Mouse (Mus musculus) bone marrow, adult 2 months (tissue): Measurements from ENCODE around the gene Dennd2c. TPM values are rescaled to one million over a fixed set of nuclear protein-coding genes. Genes with fewer than 3 reads are reported as not detected.

ENCODE experiments used
- H3K27ac ChIP-seq: fragments of 200-500 bp; 2 replicates; pipeline ENCODE4 v1.5.1; 2012; ENCODE audit warnings: low read depth, mild to moderate bottlenecking, control low read depth, inconsistent platforms, low read length; ENCODE audit not compliant: control insufficient read depth, poor library complexity, insufficient read depth
- H3K4me1 ChIP-seq: fragments of 200-500 bp; 2 replicates; pipeline ENCODE4 v1.6.1; 2011; ENCODE audit warnings: low read length; ENCODE audit not compliant: control insufficient read depth, insufficient read depth
- H3K4me3 ChIP-seq: fragments of 200-500 bp; replicated peaks from 2 replicates; pipeline ENCODE3; 2011; ENCODE audit warnings: mild to moderate bottlenecking, low read depth, low read length, control low read depth; ENCODE audit not compliant: control insufficient read depth
- CTCF ChIP-seq: fragments of 200-500 bp; IDR thresholded peaks from 2 replicates; pipeline ENCODE4 v1.5.1; 2011; ENCODE audit warnings: low read length, control low read depth; ENCODE audit not compliant: control insufficient read depth, insufficient read depth
- POLR2A ChIP-seq: fragments of 200-500 bp; IDR thresholded peaks from 2 replicates; pipeline ENCODE4 v1.6.1; 2011; ENCODE audit warnings: low read depth, mild to moderate bottlenecking, control low read depth, low read length, borderline replicate concordance; ENCODE audit not compliant: control insufficient read depth
- WGBS: fragments of 180-500 bp; shearing (Covaris S2); methylation state at CpG from one replicate; pipeline ENCODE4 v1.1.7; 2018; 5-methylcytosine and 5-hydroxymethylcytosine counted together
- polyA plus RNA-seq: library from polyadenylated mRNA; stranded (reverse); fragments of >200 nt; gene quantifications from 2 replicates; pipeline ENCODE4 v1.2.4, GENCODE M21; 2011; ENCODE audit warnings: low replicate concordance; ENCODE audit not compliant: missing spikeins, insufficient read depth, insufficient read length

The Dennd2c gene
- 10.2 and 12.8 TPM in 2 replicates for polyA plus RNA-seq

DNA sequence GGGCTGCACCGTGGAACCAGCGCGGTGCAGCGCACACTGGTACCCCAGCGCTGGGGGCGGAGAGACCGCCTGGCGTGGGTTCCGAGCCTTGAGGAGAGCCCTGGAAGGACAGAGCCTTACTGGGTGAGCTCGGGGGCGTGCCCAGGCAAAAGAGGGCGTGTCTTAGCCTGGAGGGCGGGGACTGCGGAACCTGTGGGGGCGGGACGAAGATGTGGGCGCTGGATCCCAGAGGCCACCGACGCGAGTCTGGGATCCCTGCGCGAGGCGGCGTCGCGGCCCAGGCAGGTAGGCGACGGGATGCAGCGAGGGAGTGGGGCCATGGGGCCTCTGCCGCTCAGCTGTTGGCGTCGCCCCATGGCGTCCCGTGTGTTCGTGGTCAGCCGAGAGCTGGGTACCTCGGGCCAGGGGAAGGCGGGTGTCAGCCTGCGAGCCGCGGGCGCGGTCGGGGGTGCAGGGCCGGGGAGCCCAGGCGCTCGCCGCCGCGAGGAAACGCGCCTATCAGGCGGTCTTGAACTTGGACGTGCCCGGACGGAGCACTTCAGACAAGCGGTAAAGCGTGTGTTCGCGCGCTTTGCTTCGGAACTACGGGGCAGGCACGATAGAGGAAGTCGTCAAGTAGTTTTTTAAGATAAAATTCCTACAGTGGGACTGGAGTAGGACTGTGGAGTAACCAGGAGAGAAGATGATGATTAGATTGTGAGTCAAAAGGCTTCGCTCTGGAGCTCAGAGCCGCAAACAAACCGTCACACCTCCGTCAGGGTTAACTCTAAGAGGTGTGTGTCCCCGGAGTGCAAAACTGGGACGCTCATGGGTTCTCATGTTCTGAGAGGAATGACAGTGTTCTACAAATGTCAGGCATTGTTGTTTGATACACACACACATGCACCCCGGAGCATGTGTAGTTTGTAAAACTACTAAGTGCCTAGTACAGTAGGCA is at the start of gene Dennd2c:
Gene Dennd2c (plus strand): TSS at position 151 of the 937 bp plus-strand sequence.
- peak within 1 kb of the TSS; percentile 79 for H3K4me3 ChIP-seq
- peak within 1 kb of the TSS; percentile 52; the same call in 1 of the 2 replicates for H3K27ac ChIP-seq
- TF ChIP-seq CTCF: no peak
- TF ChIP-seq POLR2A: peak; percentile 68; the same call in 1 of the 2 replicates
- no peaks in the 10 kb centered on the region; the same call in 1 of the 2 replicates for H3K4me1 ChIP-seq
- under 1% methylated on average over 72 of the region's 72 CpGs for WGBS

GRCm38 (mm10) chr3:103056016-103056595 is 46.3 kb upstream of the Dennd2c start:
- H3K4me3 ChIP-seq: no peak overlapping the region
- WGBS: 89% methylated on average over 5 of the region's 5 CpGs
- TF ChIP-seq POLR2A: no peak
- H3K27ac ChIP-seq: no peak overlapping the region
- H3K4me1 ChIP-seq: no peaks in the 10 kb centered on the region; the same call in 1 of the 2 replicates

DNA sequence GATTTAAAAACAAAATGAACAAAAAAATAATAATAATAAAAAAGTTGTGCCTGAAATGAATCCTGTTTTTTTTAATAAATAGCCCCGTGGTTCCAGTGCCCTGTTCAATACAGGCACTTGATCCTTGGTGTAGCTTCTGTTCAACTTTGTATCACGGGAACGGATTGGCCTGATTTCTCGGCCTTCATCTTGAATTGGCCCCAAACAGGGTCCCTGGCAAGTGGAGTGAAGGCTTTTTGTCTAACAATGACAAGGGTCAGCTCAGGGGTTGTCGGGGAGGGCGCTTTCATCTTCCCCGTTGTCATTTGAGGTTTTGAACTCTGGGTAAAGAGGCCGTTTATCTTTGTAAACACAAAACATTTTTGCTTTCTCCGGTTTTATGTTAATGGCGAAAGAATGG is 44.7 kb upstream of the Dennd2c start:
- WGBS: 11% methylated on average over 10 of the region's 10 CpGs
- TF ChIP-seq POLR2A (no peak), CTCF (no peak)
- no peak overlapping the region for H3K27ac ChIP-seq
- no peaks in the 10 kb centered on the region; the same call in 1 of the 2 replicates for H3K4me1 ChIP-seq
- peak overlapping the region; percentile 89 for H3K4me3 ChIP-seq

DNA sequence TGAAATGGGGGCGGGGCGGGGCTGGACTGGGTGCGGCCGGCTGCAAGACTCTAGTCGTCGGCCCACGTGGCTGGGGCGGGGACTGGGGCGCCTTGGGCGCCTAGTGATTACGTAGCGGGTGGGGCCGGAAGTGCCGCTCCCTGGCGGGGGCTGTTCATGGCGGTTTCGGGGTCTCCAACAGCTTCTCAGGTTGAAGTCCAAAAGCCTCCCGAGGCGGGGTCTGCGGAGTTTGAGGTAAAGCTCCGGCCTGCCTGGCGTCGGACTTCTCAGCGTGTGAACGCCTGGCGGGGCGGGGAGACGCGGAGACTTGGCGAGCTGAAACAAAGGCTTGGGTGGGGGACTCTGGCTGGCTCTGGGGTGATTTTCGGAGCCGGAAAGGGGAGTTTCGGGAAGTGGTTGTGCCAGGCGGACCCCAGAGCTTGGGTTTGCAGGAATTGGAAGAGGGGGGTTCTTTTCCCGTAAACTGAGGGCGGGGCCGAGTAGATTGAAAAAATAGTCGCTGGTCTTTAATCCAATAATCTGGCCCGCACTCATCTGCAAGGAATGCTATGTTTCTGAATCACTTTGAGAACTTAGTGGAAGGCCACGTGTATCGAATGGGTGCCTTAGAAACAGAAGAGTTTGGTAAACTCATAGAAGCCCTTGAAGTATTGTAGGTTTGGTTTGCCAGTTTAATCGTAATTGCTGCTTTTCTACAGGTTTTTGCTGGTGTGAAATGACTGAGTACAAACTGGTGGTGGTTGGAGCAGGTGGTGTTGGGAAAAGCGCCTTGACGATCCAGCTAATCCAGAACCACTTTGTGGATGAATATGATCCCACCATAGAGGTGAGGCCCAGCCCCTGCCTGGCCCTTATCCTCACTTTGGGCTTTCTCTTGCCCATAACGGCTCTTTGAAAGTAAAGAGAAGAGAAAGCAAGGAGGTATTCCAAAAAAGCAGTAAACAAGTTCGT is 43.9 kb upstream of the Dennd2c start, which contains the start of gene Nras:
Gene Nras (plus strand): TSS at position 79 of the 951 bp plus-strand sequence.
- WGBS: 1% methylated on average over 46 of the region's 46 CpGs
- H3K4me1 ChIP-seq: no peaks in the 10 kb centered on the region; the same call in 1 of the 2 replicates
- peak within 1 kb of the TSS; percentile 86 for H3K27ac ChIP-seq
- peak within 1 kb of the TSS; percentile 89 for H3K4me3 ChIP-seq
- TF ChIP-seq POLR2A (peak; percentile 53; the same call in 1 of the 2 replicates), CTCF (no peak)

DNA sequence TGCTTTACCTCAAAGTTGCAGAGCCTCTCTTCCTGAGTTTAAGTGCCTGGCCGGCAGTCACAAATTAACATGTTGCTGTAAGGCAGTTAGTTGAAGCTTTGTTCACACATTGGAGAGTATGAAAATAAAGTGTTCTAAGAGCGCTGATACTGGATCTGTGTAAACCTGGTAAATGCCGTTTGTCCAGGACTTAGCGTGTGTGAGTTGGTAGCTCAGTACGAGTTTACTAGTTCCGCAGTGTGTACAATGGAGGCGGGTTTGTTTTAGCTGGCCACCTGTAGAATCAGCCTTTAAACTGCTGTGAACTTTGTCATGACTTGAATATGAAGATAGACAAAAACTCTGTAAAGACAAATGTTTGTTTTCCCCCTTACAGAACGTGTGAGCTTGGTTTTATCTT is 35.5 kb upstream of the Dennd2c start:
- H3K4me1 ChIP-seq: no peaks in the 10 kb centered on the region
- H3K4me3 ChIP-seq: no peak overlapping the region
- no peak for TF ChIP-seq CTCF
- TF ChIP-seq POLR2A: no peak
- H3K27ac ChIP-seq: no peak overlapping the region
- WGBS: 90% methylated on average over 8 of the region's 8 CpGs

DNA sequence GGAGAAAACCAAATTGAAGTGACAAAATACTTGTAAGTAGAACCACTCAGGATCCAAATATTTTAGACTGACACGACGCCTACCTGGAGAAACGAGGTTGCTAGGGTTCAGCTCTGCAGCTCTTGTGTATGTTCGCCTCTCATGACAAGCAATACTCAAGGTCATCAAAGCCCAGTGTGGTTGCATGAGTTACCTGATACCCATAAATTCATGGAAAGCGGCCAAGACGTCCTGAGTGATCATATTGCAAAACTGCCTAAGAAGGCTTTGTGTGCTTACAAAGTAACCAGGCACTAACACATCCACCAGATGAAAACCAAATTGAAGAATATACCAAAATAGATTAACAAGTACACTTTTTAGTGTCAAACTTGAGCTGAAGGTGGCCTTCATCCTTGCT is 33.4 kb upstream of the Dennd2c start:
- 87% methylated on average over 6 of the region's 6 CpGs for WGBS
- TF ChIP-seq POLR2A: no peak
- TF ChIP-seq CTCF: no peak
- Histone ChIP-seq H3K4me1 (no peaks in the 10 kb centered on the region), H3K4me3 (no peak overlapping the region), H3K27ac (no peak overlapping the region)

- H3K4me3 ChIP-seq: no peak within 1 kb of the TSS
- WGBS: 67% methylated on average over 5 of the region's 5 CpGs
- TF ChIP-seq POLR2A (no peak), CTCF (no peak)
- no peaks in the 10 kb centered on the region for H3K4me1 ChIP-seq
- no peak within 1 kb of the TSS for H3K27ac ChIP-seq
Measured at GRCm38 (mm10) chr3:103073771-103074170, 28.6 kb upstream of the Dennd2c start, which contains the start of gene Ampd1. Gene Ampd1, plus strand, starts transcription at chr3:103074014.

- H3K4me1 ChIP-seq: no peaks in the 10 kb centered on the region
- WGBS: 83% methylated on average over 9 of the region's 9 CpGs
- TF ChIP-seq CTCF (no peak), POLR2A (no peak)
- H3K27ac ChIP-seq: no peak overlapping the region
- no peak overlapping the region for H3K4me3 ChIP-seq
Measured at GRCm38 (mm10) chr3:103075871-103076270, 26.5 kb upstream of the Dennd2c start.
